Mouse (Mus musculus) CH12.LX (cell line): ENCODE measurements around the gene Robo1.

ENCODE experiments used
- BHLHE40 ChIP-seq: IDR thresholded peaks from 2 replicates; pipeline ENCODE4 v1.6.1; 2011; ENCODE audit warnings: mild to moderate bottlenecking, low read depth, low read length, improper control_type of control experiment
- MAFK ChIP-seq: IDR thresholded peaks from 2 replicates; pipeline ENCODE4 v1.6.1; 2011; ENCODE audit warnings: low read length, improper control_type of control experiment; ENCODE audit not compliant: insufficient replicate concordance
- MAX ChIP-seq: IDR thresholded peaks from 2 replicates; pipeline ENCODE4 v1.6.1; 2011; ENCODE audit warnings: low read length, improper control_type of control experiment
- POLR2AphosphoS2 ChIP-seq: IDR thresholded peaks from 2 replicates; pipeline ENCODE4 v1.6.1; 2011; ENCODE audit warnings: low read depth, low read length, improper control_type of control experiment

GRCm38 (mm10) chr16:73014544-73014943 lies 706.4 kb downstream of the Robo1 start:
- TF ChIP-seq MAFK (no peak), POLR2AphosphoS2 (no peak), MAX (no peak), BHLHE40 (no peak)
